Mouse (Mus musculus) intestine, postnatal 0 days (tissue): ENCODE results near the gene E330017A01Rik. TPM values are rescaled to one million over a fixed set of nuclear protein-coding genes. Genes with fewer than 3 reads are reported as not detected.

Experiments
- ATAC-seq: fragments of 200-750 bp; cut with Nextera tagmentation; 2 replicates; pipeline ENCODE4 v1.8.0; 2017; ENCODE audit warnings: mild to moderate bottlenecking, moderate TSS enrichment, moderate library complexity
- H3K27ac ChIP-seq: fragments of 300-500 bp; sonication (generic); 2 replicates; pipeline ENCODE4 v1.5.1; 2014; ENCODE audit warnings: mild to moderate bottlenecking, low read depth, low read length, moderate library complexity
- H3K27me3 ChIP-seq: fragments of 300-500 bp; sonication (generic); replicated peaks from 2 replicates; pipeline ENCODE4 v1.6.1; 2014; ENCODE audit warnings: low read length, mixed read lengths; ENCODE audit not compliant: control insufficient read depth, insufficient read depth
- H3K36me3 ChIP-seq: fragments of 300-500 bp; sonication (generic); 2 replicates; pipeline ENCODE4 v1.6.1; 2014; ENCODE audit warnings: mild to moderate bottlenecking, moderate library complexity; ENCODE audit not compliant: control insufficient read depth, insufficient read depth
- H3K4me1 ChIP-seq: fragments of 300-500 bp; sonication (generic); replicated peaks from 2 replicates; pipeline ENCODE4 v1.6.1; 2014; ENCODE audit warnings: antibody characterized with exemption, low read length, mixed read lengths; ENCODE audit not compliant: control insufficient read depth, insufficient read depth
- H3K4me2 ChIP-seq: fragments of 300-500 bp; sonication (generic); replicated peaks from 2 replicates; pipeline ENCODE4 v1.6.1; 2014; ENCODE audit warnings: low read depth, mild to moderate bottlenecking, moderate library complexity
- H3K4me3 ChIP-seq: fragments of 300-500 bp; sonication (generic); 2 replicates; pipeline ENCODE4 v1.5.1; 2014; ENCODE audit warnings: low read depth, low read length
- H3K9ac ChIP-seq: fragments of 300-500 bp; sonication (generic); 2 replicates; pipeline ENCODE4 v1.6.1; 2014; ENCODE audit warnings: mild to moderate bottlenecking, low read depth, low read length
- H3K9me3 ChIP-seq: fragments of 300-500 bp; sonication (generic); 2 replicates; pipeline ENCODE4 v1.6.1; 2016; ENCODE audit warnings: mixed run types; ENCODE audit not compliant: control insufficient read depth
- CTCF ChIP-seq: sonication (generic); IDR thresholded peaks from 2 replicates; pipeline ENCODE4 v1.5.1; 2016; ENCODE audit warnings: low read depth, mild to moderate bottlenecking, control low read depth, antibody characterized with exemption, moderate library complexity
- WGBS: fragments of 180-500 bp; shearing (Covaris S2); extraction: QIAGEN DNeasy Blood & Tissue Kit; methylation state at CpG from one replicate; pipeline ENCODE4 v1.1.7; 2014; 5-methylcytosine and 5-hydroxymethylcytosine counted together
- polyA plus RNA-seq: library from polyadenylated mRNA; unstranded; fragments of >200 nt; fragmentation: Nextera tagmentation; extraction: Ambion mirVana; gene quantifications from 2 replicates; pipeline ENCODE4 v1.2.1, GENCODE M21; 2015

Gene E330017A01Rik
- polyA plus RNA-seq, 1 experiment from 2014 or later = not detected

- no peak overlapping the region for H3K9ac ChIP-seq
Measured at GRCm38 (mm10) chr16:58649979-58650378, 11.4 kb upstream of the E330017A01Rik start.

GRCm38 (mm10) chr16:58638016-58638415, 523 bp downstream of the E330017A01Rik start:
- Histone ChIP-seq H3K9ac (no peak overlapping the region), H3K27ac (no peak overlapping the region), H3K4me3 (no peak overlapping the region), H3K27me3 (no peaks in the 10 kb centered on the region), H3K36me3 (no peaks in the 10 kb centered on the region), H3K4me1 (no peaks in the 10 kb centered on the region), H3K9me3 (no peaks in the 10 kb centered on the region), H3K4me2 (no peak overlapping the region)
- 79% methylated on average over 7 of the region's 7 CpGs for WGBS
- no peak for ATAC-seq
- no peak for TF ChIP-seq CTCF

More at GRCm38 (mm10) chr16:58649979-58650378, 11.4 kb upstream of the E330017A01Rik start:
- H3K4me3 ChIP-seq = no peak overlapping the region
- no peak for ATAC-seq
- WGBS = 97% methylated on average over 10 of the region's 10 CpGs
- H3K27me3 ChIP-seq = no peaks in the 10 kb centered on the region
- H3K27ac ChIP-seq = no peak overlapping the region
- H3K9me3 ChIP-seq = no peaks in the 10 kb centered on the region
- no peaks in the 10 kb centered on the region for H3K36me3 ChIP-seq
- no peak for TF ChIP-seq CTCF
- no peak overlapping the region for H3K4me2 ChIP-seq
- no peaks in the 10 kb centered on the region for H3K4me1 ChIP-seq

GRCm38 (mm10) chr16:58637448-58637847, 1.1 kb downstream of the E330017A01Rik start:
- Histone ChIP-seq H3K27me3 (no peaks in the 10 kb centered on the region), H3K4me3 (no peak overlapping the region), H3K27ac (no peak overlapping the region), H3K4me2 (no peak overlapping the region), H3K9ac (no peak overlapping the region), H3K4me1 (no peaks in the 10 kb centered on the region), H3K9me3 (no peaks in the 10 kb centered on the region), H3K36me3 (no peaks in the 10 kb centered on the region)
- 74% methylated on average over 4 of the region's 4 CpGs for WGBS
- TF ChIP-seq CTCF = no peak
- ATAC-seq = no peak

- no peak overlapping the region for H3K9ac ChIP-seq
- no peak overlapping the region for H3K4me3 ChIP-seq
- TF ChIP-seq CTCF = no peak
- WGBS = 62% methylated on average over 2 of the region's 2 CpGs
- H3K9me3 ChIP-seq = no peaks in the 10 kb centered on the region
- H3K4me1 ChIP-seq = no peaks in the 10 kb centered on the region
- no peaks in the 10 kb centered on the region for H3K36me3 ChIP-seq
- H3K27me3 ChIP-seq = no peaks in the 10 kb centered on the region
- ATAC-seq = no peak
- H3K27ac ChIP-seq = no peak overlapping the region
- H3K4me2 ChIP-seq = no peak overlapping the region
Measured at GRCm38 (mm10) chr16:58635866-58636265, 2.7 kb downstream of the E330017A01Rik start.

GRCm38 (mm10) chr16:58629736-58630135, 8.8 kb downstream of the E330017A01Rik start:
- WGBS = 60% methylated on average over 2 of the region's 2 CpGs
- no peak overlapping the region for H3K4me3 ChIP-seq
- no peaks in the 10 kb centered on the region for H3K9me3 ChIP-seq
- no peaks in the 10 kb centered on the region for H3K36me3 ChIP-seq
- no peaks in the 10 kb centered on the region for H3K4me1 ChIP-seq
- H3K4me2 ChIP-seq = no peak overlapping the region
- TF ChIP-seq CTCF = no peak
- no peaks in the 10 kb centered on the region for H3K27me3 ChIP-seq
- H3K9ac ChIP-seq = no peak overlapping the region
- ATAC-seq = no peak
- no peak overlapping the region for H3K27ac ChIP-seq

GRCm38 (mm10) chr16:58628968-58629367, 9.6 kb downstream of the E330017A01Rik start:
- Histone ChIP-seq H3K27ac (no peak overlapping the region), H3K4me1 (no peaks in the 10 kb centered on the region), H3K4me3 (no peak overlapping the region), H3K27me3 (no peaks in the 10 kb centered on the region), H3K9me3 (no peaks in the 10 kb centered on the region), H3K9ac (no peak overlapping the region), H3K36me3 (no peaks in the 10 kb centered on the region), H3K4me2 (no peak overlapping the region)
- 85% methylated on average over 5 of the region's 5 CpGs for WGBS
- no peak for TF ChIP-seq CTCF
- no peak for ATAC-seq

- 100% methylated on average over 2 of the region's 2 CpGs for WGBS
- ATAC-seq = no peak
- no peak for TF ChIP-seq CTCF
Measured at GRCm38 (mm10) chr16:58628336-58628680, 10.2 kb downstream of the E330017A01Rik start.

More at GRCm38 (mm10) chr16:58628336-58628680, 10.2 kb downstream of the E330017A01Rik start:
- Histone ChIP-seq H3K36me3 (no peaks in the 10 kb centered on the region), H3K27ac (no peak overlapping the region), H3K27me3 (no peaks in the 10 kb centered on the region), H3K9me3 (no peaks in the 10 kb centered on the region), H3K9ac (no peak overlapping the region), H3K4me3 (no peak overlapping the region), H3K4me1 (no peaks in the 10 kb centered on the region), H3K4me2 (no peak overlapping the region)
